Mouse (Mus musculus) heart, adult 2 months (tissue): ENCODE data around the gene Pde4b.

Experiments
- CTCF ChIP-seq: fragments of 200-600 bp; IDR thresholded peaks from 2 replicates; pipeline ENCODE4 v1.8.1; 2022; ENCODE audit warnings: antibody characterized with exemption, mild to moderate bottlenecking, moderate library complexity
- EP300 ChIP-seq: fragments of 200-500 bp; IDR thresholded peaks from 2 replicates; pipeline ENCODE4 v1.6.1; 2011; ENCODE audit warnings: low read depth, low read length, control low read depth; ENCODE audit not compliant: insufficient read depth

DNA sequence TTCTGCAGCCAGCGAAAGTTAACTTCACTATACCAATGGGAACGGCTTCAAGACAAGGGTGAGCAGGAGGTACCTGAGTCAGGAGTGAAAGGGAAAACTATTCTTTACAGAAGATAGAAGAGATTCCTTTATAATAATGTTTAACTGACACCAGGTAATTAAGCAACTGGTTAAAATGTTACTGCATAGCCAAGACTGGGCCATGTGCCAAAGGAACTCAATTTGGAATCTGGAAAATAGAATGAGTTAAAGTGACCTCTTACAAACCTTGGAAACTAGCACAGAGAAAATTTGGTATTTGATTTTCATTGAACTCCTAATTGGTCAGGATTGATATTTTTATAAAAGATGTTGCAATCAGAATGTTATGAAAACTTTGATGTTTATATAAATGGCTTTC is 228.7 kb downstream of the Pde4b start:
- TF ChIP-seq CTCF (no peak), EP300 (no peak)
